Mouse (Mus musculus) olfactory bulb, adult 2 months (tissue): ENCODE data around the gene Tat.

Experiments
- CTCF ChIP-seq: fragments of 200-500 bp; IDR thresholded peaks from 2 replicates; pipeline ENCODE4 v1.5.1; 2012; ENCODE audit warnings: low read depth, mild to moderate bottlenecking, low read length, moderate library complexity; ENCODE audit not compliant: insufficient read depth
- POLR2A ChIP-seq: fragments of 200-500 bp; IDR thresholded peaks from 2 replicates; pipeline ENCODE4 v1.6.1; 2012; ENCODE audit warnings: mild to moderate bottlenecking, low read depth, low read length, moderate library complexity; ENCODE audit not compliant: insufficient read depth

DNA sequence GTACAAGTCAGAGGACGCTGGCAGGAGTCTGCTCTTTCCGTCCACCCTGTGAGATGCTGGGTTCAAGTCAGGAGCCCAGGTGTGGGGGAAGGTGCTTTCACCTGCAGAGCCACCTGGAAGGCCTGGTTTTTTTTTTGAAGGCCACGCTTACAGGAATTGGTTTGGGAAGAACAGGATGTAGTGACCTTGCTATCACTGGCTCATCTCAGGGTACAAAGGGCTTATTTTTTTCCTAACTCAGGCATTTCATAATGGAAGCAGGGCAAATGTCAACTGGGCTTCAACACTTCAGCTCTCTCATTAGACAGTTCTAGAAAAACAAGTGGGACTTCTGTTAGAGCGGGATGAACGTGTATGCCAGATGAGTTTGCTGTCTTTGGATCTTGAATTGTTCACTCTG is 14.1 kb downstream of the Tat start:
- no peak for TF ChIP-seq POLR2A
- no peak for TF ChIP-seq CTCF
